Mouse (Mus musculus) heart, postnatal 0 days (tissue): Measurements from ENCODE around the gene Csrnp1.

ENCODE experiments used
- CTCF ChIP-seq: IDR thresholded peaks from 2 replicates; pipeline ENCODE4 v1.5.1; 2016; ENCODE audit warnings: antibody characterized with exemption, control low read depth, low read depth
- EP300 ChIP-seq: IDR thresholded peaks from 2 replicates; pipeline ENCODE4 v1.6.1; 2016; ENCODE audit warnings: antibody characterized with exemption, low read depth

- TF ChIP-seq CTCF (no peak), EP300 (no peak)
Measured at GRCm38 (mm10) chr9:119998776-119999175, 14.3 kb upstream of the Csrnp1 start.
